Mouse (Mus musculus) fibroblast of lung, adult 2 months (primary cell): ENCODE results near the gene Serinc5.

Source experiments
- DNase-seq: peaks from one replicate; pipeline ENCODE4 v3.0.0-alpha.2; 2011; ENCODE audit warnings: low read depth

Gene Serinc5

GRCm38 (mm10) chr13:92742886-92743285 lies 132.0 kb downstream of the Serinc5 start:
- DNase-seq = no peak

DNA sequence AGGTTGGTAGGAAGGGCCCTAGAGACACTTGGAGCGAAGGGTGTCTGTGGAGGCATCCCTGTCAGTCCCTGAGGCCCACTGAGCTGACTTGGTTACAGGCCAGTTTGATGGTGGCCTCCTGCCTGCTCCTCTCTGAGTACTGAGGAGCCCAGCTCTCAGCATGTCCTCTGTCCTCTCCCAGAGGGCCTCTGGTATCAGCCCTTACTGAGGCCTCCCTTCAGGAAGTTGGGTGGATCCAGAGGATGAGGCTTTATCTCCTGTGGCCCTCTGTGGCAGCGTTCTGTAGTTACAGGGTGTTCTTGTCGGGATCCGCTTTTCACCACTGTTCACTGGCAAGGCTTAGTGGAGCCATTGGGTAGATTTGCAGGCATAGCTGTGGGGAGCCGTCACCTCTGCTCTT lies 132.4 kb downstream of the Serinc5 start:
- no peak for DNase-seq

GRCm38 (mm10) chr13:92750976-92751518 lies 140.2 kb downstream of the Serinc5 start:
- peak; percentile 43 for DNase-seq

DNA sequence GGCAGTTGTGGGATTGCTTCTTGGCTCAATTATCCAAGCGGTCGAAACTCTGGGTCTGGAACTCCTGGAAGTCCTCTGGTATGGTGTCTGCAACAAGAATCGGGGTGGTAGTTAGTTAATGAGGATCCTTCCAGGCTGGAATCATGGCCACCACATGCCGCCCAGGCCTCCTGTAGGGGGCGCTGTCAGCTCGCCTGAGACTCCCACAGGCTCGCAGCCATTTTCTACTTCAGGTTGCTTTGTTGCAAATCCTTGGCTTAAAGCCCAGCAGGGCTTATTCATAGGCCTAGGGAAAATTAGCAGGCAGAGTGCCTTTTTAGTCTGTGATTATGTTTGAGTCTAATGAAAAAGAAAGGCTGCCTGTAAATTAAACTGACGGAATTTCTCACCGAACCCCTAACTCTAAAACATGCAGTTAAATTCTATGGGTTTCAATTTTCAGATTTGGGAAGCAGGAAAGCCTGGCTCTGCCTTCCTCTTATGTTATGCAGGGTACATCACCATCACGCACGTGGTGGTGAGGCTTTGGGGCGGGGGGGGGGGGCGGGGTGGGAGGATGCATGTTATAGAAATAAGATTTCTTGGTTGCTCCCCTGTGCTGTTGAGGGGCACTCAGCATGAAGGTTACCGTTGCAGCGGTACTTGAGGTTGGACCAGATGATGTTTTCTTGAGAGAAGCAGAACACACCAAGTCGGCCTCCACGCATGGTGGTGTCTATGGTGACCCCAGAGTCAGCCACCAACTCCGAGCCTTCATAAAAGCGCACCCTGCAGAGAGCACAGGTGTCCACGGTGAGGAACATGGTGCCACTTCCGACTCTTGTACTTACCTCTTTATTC lies 141.1 kb downstream of the Serinc5 start:
- DNase-seq = peak; percentile 76

DNA sequence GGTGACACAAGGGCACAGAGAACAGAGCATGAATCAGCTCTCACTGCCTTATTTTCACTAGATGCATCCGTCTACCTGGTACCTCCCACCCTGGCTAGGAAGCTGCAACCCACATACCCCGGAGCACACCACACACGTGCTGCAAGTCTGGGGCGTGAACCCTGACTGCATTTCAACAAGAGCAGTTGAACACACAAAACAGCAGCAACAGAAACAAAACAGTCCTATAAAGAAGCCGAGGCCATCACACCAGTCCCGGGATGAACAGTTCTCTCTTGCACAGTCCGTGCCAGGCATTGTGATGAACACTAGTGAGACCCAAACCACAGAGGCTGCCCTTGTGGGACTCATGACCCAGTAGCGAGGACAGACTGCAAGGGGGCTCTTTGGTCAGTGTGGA lies 142.8 kb downstream of the Serinc5 start:
- DNase-seq = no peak

DNA sequence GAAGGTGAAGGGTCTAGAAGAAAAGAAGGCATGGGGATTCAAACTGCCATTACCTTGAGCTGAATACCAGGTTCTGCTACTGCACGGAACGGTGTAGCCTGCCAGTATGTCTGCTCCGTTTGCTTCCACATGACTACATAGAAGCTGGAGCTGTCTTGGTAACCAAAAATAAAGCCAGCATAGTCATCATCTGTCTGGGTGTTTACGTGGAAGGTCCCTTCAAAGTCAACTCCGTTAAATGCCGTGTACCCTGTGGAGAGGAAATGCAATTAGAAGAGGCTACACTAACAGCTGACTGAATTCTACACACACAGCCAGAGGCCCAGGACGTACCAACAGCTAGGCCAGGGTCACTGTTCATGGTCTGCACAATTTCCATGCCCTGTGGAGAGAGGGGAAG lies 144.1 kb downstream of the Serinc5 start:
- DNase-seq = no peak

DNA sequence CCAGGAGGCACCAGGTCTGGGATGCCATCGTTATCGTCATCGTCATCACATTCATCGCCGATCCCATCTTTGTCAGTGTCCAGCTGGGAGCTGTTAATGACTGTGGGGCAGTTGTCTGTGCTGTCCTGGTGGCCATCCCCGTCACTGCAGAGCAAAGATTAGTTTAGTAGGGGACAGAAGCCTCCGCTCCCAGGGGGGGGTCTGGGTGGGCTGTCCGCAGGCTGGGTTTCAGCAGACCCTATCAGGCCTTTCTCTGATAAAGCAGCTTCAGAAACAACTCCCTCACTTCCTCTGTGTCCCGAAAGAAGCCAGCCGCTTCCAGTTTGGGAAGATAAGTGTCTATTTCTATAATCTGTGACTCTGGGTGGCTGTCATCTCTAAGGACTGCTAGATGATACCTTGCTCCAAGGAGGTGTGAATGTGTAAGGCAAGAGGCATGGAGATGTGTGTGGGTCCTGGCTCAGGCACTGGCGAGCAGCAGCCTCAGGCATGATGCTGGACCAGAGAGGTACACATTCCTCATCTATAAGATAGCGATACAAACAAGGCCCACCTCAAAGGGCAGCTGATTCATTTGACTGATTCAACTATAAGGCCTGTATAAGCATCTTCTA lies 147.2 kb downstream of the Serinc5 start:
- no peak for DNase-seq

DNA sequence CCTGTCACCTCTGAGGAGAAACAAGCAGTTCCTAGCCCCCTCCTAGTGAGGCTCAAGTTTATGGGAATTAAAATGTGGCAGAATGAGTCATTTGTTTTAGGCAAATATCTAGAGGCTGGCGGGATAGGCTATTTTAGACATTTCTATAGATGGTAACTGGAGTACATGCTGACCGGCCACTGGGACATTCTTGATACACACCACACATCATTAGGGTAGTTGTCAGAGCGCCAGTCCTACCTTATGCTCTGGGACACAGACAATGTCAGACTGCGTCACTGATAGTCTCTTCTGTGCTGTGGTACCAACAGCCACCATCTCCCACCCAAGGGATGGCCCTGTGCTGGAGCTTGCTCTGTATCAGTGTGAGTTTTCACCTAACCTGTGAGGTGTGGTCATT lies 148.2 kb downstream of the Serinc5 start:
- DNase-seq = no peak

GRCm38 (mm10) chr13:92760519-92760918 lies 149.6 kb downstream of the Serinc5 start:
- DNase-seq = no peak
